ENCODE assay signal across 8 mouse cellular contexts in the genomic region with DNA sequence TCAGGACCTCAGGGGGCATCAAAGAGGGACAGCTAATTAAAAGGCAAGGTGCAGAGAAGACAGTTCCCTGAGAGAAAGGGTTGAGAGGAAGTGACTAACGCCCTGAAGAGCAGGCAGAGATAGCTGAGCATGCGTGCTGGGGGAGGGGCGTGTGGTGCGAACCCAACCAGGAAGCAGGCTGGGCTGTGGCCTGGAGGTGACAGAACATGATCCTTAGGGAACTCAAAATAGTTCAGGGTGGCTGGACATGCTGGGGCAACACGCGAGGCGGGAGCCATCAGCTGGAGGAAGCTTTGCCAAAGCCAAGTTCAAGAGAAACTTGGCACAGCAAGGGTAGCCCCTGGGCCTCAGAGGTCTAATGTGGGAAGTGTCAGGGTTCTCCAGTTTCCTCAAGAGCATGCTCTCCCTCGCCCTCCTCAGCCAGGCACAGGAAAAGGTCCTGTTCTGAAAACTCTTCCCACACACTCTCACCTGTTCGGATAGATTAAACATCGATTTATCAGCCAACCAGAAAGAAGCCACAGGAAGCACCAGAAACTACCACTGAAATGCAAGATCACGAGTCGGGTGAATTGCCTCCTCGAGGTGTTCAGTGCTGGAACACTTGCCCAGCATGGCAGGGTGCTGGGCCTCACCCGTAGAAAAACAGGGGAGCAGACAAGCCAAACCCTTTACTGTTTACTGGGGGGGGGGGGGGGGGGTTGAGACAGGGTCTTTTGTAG. TPM values are rescaled to one million over a fixed set of nuclear protein-coding genes. Genes with fewer than 3 reads are reported as not detected.
DNase-seq lines count a peak whose midpoint lies in the region; ATAC-seq and TF ChIP-seq lines count a peak whose summit lies in the region.

No protein-coding gene starts in this region.

- no peaks in the 10 kb centered on the region for H3K36me3 ChIP-seq in neural tube, embryonic 15.5 days
- H3K36me3 ChIP-seq in hindbrain, postnatal 0 days (ENCODE audit: insufficient read depth, low read length) = no peaks in the 10 kb centered on the region

- DNase-seq in CD4-positive, CD25-positive, alpha-beta regulatory T cell, adult 2 months (ENCODE audit: low read depth, low spot score) = peak; percentile 92
- peak; percentile 43 to 70 for DNase-seq in adrenal gland, adult 18-20 months (ENCODE audit: low spot score in 2 of 2)
- DNase-seq in gastrocnemius, postnatal 36 days = peak; percentile 74 to 78
- DNase-seq in kidney, adult 9 months = peak; percentile 71
- peak; percentile 68 for DNase-seq in lung, adult 2 months
- DNase-seq in spleen, adult 12 weeks (ENCODE audit: low spot score) = peak; percentile 53
- no peak for DNase-seq in hindbrain, postnatal 0 days (ENCODE audit: low spot score)

- no peak overlapping the region for H3K4me2 ChIP-seq in neural tube, embryonic 15.5 days
- H3K4me2 ChIP-seq in hindbrain, postnatal 0 days (ENCODE audit: low read depth, low read length) = no peak overlapping the region

- no peak for TF ChIP-seq CTCF in lung, adult 2 months (IDR thresholded peaks at IDR 0.05; ENCODE audit: insufficient read depth, low read length)
- TF ChIP-seq CTCF in hindbrain, postnatal 0 days (IDR thresholded peaks at IDR 0.05; ENCODE audit: low read depth) = no peak

- H3K4me3 ChIP-seq in lung, adult 2 months (replicated peaks; ENCODE audit: extremely low read depth, low read depth, low read length) = no peak overlapping the region
- no peak overlapping the region for H3K4me3 ChIP-seq in neural tube, embryonic 15.5 days (replicated peaks)
- H3K4me3 ChIP-seq in hindbrain, postnatal 0 days (ENCODE audit: low read length) = no peak overlapping the region

- H3K27ac ChIP-seq in neural tube, embryonic 15.5 days (replicated peaks) = no peak overlapping the region
- H3K27ac ChIP-seq in hindbrain, postnatal 0 days = no peak overlapping the region

- no peaks in the 10 kb centered on the region for H3K27me3 ChIP-seq in neural tube, embryonic 15.5 days (replicated peaks)
- H3K27me3 ChIP-seq in hindbrain, postnatal 0 days (ENCODE audit: insufficient read depth, low read length) = no peaks in the 10 kb centered on the region

- H3K9ac ChIP-seq in neural tube, embryonic 15.5 days (replicated peaks) = no peak overlapping the region
- no peak overlapping the region for H3K9ac ChIP-seq in hindbrain, postnatal 0 days (replicated peaks; ENCODE audit: low read length)

- no peak for ATAC-seq in neural tube, embryonic 15.5 days (ENCODE audit: low FRiP score)
- no peak for ATAC-seq in hindbrain, postnatal 0 days

- intact Hi-C loops in gastrocnemius, postnatal 36 days (cut with DNase I) = loop anchor here (2.0 kb wide), 1 partner anchor 33 kb away; no protein-coding TSS in a partner anchor

- peaks cover 10% of the 10 kb centered on the region for H3K4me1 ChIP-seq in lung, adult 2 months (ENCODE audit: control insufficient read depth, insufficient read depth, low read length)
- peaks cover 14% of the 10 kb centered on the region for H3K4me1 ChIP-seq in neural tube, embryonic 15.5 days
- H3K4me1 ChIP-seq in hindbrain, postnatal 0 days (ENCODE audit: insufficient read depth, low read length) = no peaks in the 10 kb centered on the region

- no peaks in the 10 kb centered on the region for H3K9me3 ChIP-seq in neural tube, embryonic 15.5 days (replicated peaks)
- no peaks in the 10 kb centered on the region for H3K9me3 ChIP-seq in hindbrain, postnatal 0 days (ENCODE audit: low read length)

- TF ChIP-seq POLR2A in lung, adult 2 months (IDR thresholded peaks at IDR 0.05; ENCODE audit: borderline replicate concordance, extremely low read depth, low read depth, low read length) = peak; percentile 56; the same call in 1 of the 2 replicates

- WGBS in lung, adult 2 months = 25% methylated on average over 14 of the region's 14 CpGs
- WGBS in neural tube, embryonic 15.5 days = 59% methylated on average over 14 of the region's 14 CpGs
- 54% methylated on average over 14 of the region's 14 CpGs for WGBS in hindbrain, postnatal 0 days

RNA-seq across cellular contexts. Expression of gene Nans, which starts 3.2 kb away (rescaled TPM):
- total RNA-seq in adrenal gland, adult 18-20 months (2021) = 10 to 100 TPM; 29.9 to 35.4 TPM
- 10 to 100 TPM; 15.6 to 18.0 TPM for total RNA-seq in gastrocnemius, postnatal 36 days (2021)
- polyA plus RNA-seq in lung, adult 2 months (2012; rRNA removed) = 20.1 and 21.6 TPM in 2 replicates
- 76.5 and 85.4 TPM in 2 replicates for polyA plus RNA-seq in neural tube, embryonic 15.5 days (2015; fragmentation: Nextera tagmentation; extraction: Ambion mirVana)
- 80.2 and 85.9 TPM in 2 replicates for total RNA-seq in hindbrain, postnatal 0 days (2014; rRNA removed)
- 57.6 and 60.4 TPM in 2 replicates for polyA plus RNA-seq in hindbrain, postnatal 0 days (2015; fragmentation: Nextera tagmentation; extraction: Ambion mirVana)

RNA-seq across cellular contexts. Expression of gene Anp32b, which starts 35.2 kb away (rescaled TPM):
- total RNA-seq in adrenal gland, adult 18-20 months (2021) = 100 to 1,000 TPM in 1 of 2 experiments, 10 to 100 TPM in 1; 90.3 to 111 TPM
- total RNA-seq in gastrocnemius, postnatal 36 days (2021) = 10 to 100 TPM; 54.4 to 64.0 TPM
- 14.4 and 19.2 TPM in 2 replicates for polyA plus RNA-seq in lung, adult 2 months (2012; rRNA removed)
- polyA plus RNA-seq in neural tube, embryonic 15.5 days (2015; fragmentation: Nextera tagmentation; extraction: Ambion mirVana) = 70.3 and 129 TPM in 2 replicates
- total RNA-seq in hindbrain, postnatal 0 days (2014; rRNA removed) = 0.40 and 2.3 TPM in 2 replicates
- polyA plus RNA-seq in hindbrain, postnatal 0 days (2015; fragmentation: Nextera tagmentation; extraction: Ambion mirVana) = 68.7 and 78.9 TPM in 2 replicates

RNA-seq across cellular contexts. Expression of gene Trim14, which starts 50.1 kb away (rescaled TPM):
- 1 to 10 TPM; 4.7 to 5.0 TPM for total RNA-seq in adrenal gland, adult 18-20 months (2021)
- total RNA-seq in gastrocnemius, postnatal 36 days (2021) = under 1 TPM; 0.36 to 0.37 TPM
- polyA plus RNA-seq in lung, adult 2 months (2012; rRNA removed) = 14.6 and 24.7 TPM in 2 replicates
- polyA plus RNA-seq in neural tube, embryonic 15.5 days (2015; fragmentation: Nextera tagmentation; extraction: Ambion mirVana) = 1.5 and 5.1 TPM in 2 replicates
- total RNA-seq in hindbrain, postnatal 0 days (2014; rRNA removed) = 1.5 and 3.0 TPM in 2 replicates
- polyA plus RNA-seq in hindbrain, postnatal 0 days (2015; fragmentation: Nextera tagmentation; extraction: Ambion mirVana) = 1.2 and 1.7 TPM in 2 replicates

Comparison
In these comparisons a context has a peak if more than half of its experiments do, and no peak if none do; other contexts are left out.
1. RNA of gene Anp32b, which starts 35.2 kb away (total RNA-seq): 90.3 to 111 TPM in adrenal gland, adult 18-20 months and 54.4 to 64.0 TPM in gastrocnemius, postnatal 36 days; 0.40 to 2.3 TPM in hindbrain, postnatal 0 days; every median in the first group is over 10 times any median in the second.